Mouse (Mus musculus) limb, embryonic 14.5 days (tissue): Measurements from ENCODE around the gene Gm49450. TPM values are rescaled to one million over a fixed set of nuclear protein-coding genes. Genes with fewer than 3 reads are reported as not detected.
A peak's percentile ranks its signal among the peaks of the same experiment; 100 is the strongest.
"Not testable (repeated sequence)": the region's sequence is repeated elsewhere in the genome, so short reads cannot be mapped to it uniquely, and the experiment has no call there.

Source experiments
- ATAC-seq: fragments of 200-750 bp; cut with Nextera tagmentation; 2 replicates; pipeline ENCODE4 v1.8.0; 2017; ENCODE audit warnings: low read depth, moderate number of reproducible peaks, moderate TSS enrichment; ENCODE audit not compliant: low FRiP score
- DNase-seq: peaks from one replicate; pipeline ENCODE4 v3.0.0-alpha.2; 2015; ENCODE audit warnings: low spot score
- H3K27ac ChIP-seq: fragments of 300-500 bp; sonication (generic); replicated peaks from 2 replicates; pipeline ENCODE4 v1.5.1; 2014; ENCODE audit warnings: low read depth, mild to moderate bottlenecking, low read length, moderate library complexity, mixed read lengths
- H3K27me3 ChIP-seq: fragments of 300-500 bp; sonication (generic); 2 replicates; pipeline ENCODE4 v1.6.1; 2014; ENCODE audit warnings: low read length, mixed read lengths; ENCODE audit not compliant: control insufficient read depth, insufficient read depth
- H3K36me3 ChIP-seq: fragments of 300-500 bp; sonication (generic); 2 replicates; pipeline ENCODE4 v1.6.1; 2014; ENCODE audit warnings: mild to moderate bottlenecking, low read length, moderate library complexity, mixed read lengths; ENCODE audit not compliant: control insufficient read depth, insufficient read depth
- H3K4me1 ChIP-seq: fragments of 300-500 bp; sonication (generic); 2 replicates; pipeline ENCODE4 v1.6.1; 2014; ENCODE audit warnings: antibody characterized with exemption, low read length, mixed read lengths; ENCODE audit not compliant: control insufficient read depth, insufficient read depth
- H3K4me2 ChIP-seq: fragments of 300-500 bp; sonication (generic); replicated peaks from 2 replicates; pipeline ENCODE4 v1.6.1; 2014; ENCODE audit warnings: low read depth, mild to moderate bottlenecking, low read length, moderate library complexity; ENCODE audit not compliant: severe bottlenecking
- H3K4me3 ChIP-seq: fragments of 300-500 bp; sonication (generic); replicated peaks from 2 replicates; pipeline ENCODE4 v1.5.1; 2014; ENCODE audit warnings: low read length
- H3K9ac ChIP-seq: fragments of 300-500 bp; sonication (generic); 2 replicates; pipeline ENCODE4 v1.6.1; 2014; ENCODE audit warnings: mild to moderate bottlenecking, low read depth, low read length, moderate library complexity; ENCODE audit not compliant: severe bottlenecking
- H3K9me3 ChIP-seq: fragments of 300-500 bp; sonication (generic); 2 replicates; pipeline ENCODE4 v1.6.1; 2016; ENCODE audit warnings: low read length; ENCODE audit not compliant: control insufficient read depth
- POLR2A ChIP-seq: fragments of 200-500 bp; IDR thresholded peaks from 2 replicates; pipeline ENCODE4 v1.8.0; 2012; ENCODE audit warnings: inconsistent platforms, mild to moderate bottlenecking, moderate library complexity, borderline replicate concordance; ENCODE audit not compliant: insufficient read depth, insufficient read length; ENCODE audit errors: extremely low read depth
- WGBS: fragments of 180-500 bp; shearing (Covaris S2); extraction: QIAGEN DNeasy Blood & Tissue Kit; methylation state at CpG from one replicate; pipeline ENCODE4 v1.1.7; 2014; 5-methylcytosine and 5-hydroxymethylcytosine counted together
- polyA plus RNA-seq, 2 experiments: library from polyadenylated mRNA; depleted of rRNA in 1 of 2; stranded (reverse) in 1 of 2; unstranded in 1 of 2; fragments of >200 nt; fragmentation: Nextera tagmentation in 1 of 2; extraction: Ambion mirVana in 1 of 2; gene quantifications; 2 replicates each; pipeline versions ENCODE4 v1.2.1 to v1.2.3; 2012 to 2014

Gene Gm49450
- polyA plus RNA-seq, 2 experiments, result 159 TPM; not detected in 1

GRCm38 (mm10) chr15:98923031-98923537 is 30.3 kb downstream of the Gm49450 start:
- H3K4me3 ChIP-seq, result no peak overlapping the region
- DNase-seq, result no peak
- H3K27me3 ChIP-seq, result no peaks in the 10 kb centered on the region
- H3K9me3 ChIP-seq, result no peaks in the 10 kb centered on the region
- no peak for TF ChIP-seq POLR2A
- no peaks in the 10 kb centered on the region for H3K36me3 ChIP-seq
- WGBS, result 77% methylated on average over 2 of the region's 2 CpGs
- no peak overlapping the region for H3K27ac ChIP-seq
- H3K9ac ChIP-seq, result no peak overlapping the region
- no peak overlapping the region for H3K4me2 ChIP-seq
- peaks cover 3% of the 10 kb centered on the region; the same call in 1 of the 2 replicates for H3K4me1 ChIP-seq
- no peak for ATAC-seq

DNA sequence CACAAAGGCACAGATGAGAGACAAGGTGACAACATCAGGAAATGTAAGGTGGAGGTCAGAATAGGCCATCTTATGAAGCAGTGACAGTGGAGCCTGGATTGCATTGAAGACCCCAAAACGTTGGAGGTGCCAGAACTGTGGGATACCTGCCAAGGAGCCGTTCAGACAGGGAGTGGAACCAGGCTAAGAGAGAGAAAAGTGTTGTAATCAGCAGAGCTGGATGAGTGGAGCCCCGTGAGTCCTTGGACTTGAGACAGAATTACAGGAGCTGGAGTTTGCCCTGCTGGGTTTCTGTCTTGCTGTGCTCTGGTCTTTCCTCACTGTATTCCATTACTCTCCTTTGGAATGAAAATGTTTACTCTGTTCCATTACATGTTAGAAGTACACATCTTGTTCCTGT is 30.8 kb downstream of the Gm49450 start:
- TF ChIP-seq POLR2A, result no peak
- Histone ChIP-seq H3K9me3 (no peaks in the 10 kb centered on the region), H3K4me2 (no peak overlapping the region), H3K9ac (peak overlapping the region; percentile 16; the same call in 1 of the 2 replicates), H3K4me3 (no peak overlapping the region), H3K4me1 (peaks cover 3% of the 10 kb centered on the region; the same call in 1 of the 2 replicates), H3K36me3 (no peaks in the 10 kb centered on the region), H3K27ac (no peak overlapping the region), H3K27me3 (no peaks in the 10 kb centered on the region)
- DNase-seq (no peak), ATAC-seq (no peak)
- 76% methylated on average over 3 of the region's 3 CpGs for WGBS

DNA sequence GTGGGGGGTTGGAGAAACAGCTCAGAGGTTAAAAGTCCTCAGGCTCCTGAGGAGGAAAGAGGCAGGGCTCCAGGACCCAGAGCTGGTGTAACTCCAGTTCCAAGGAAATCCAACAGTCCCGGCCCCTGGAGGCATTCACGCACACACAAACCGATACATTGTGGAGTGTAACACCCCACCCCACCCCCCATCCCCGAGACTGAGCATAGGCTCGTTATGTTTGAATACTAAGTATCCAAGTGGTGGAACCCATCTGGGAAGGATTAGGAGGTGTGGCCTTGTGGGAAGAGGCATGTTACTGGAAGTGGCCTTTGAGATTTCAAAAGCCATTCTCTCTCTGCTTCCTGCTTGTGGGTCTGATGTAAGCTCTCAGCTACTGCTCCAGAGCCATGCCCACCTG is 31.8 kb downstream of the Gm49450 start:
- Histone ChIP-seq H3K27ac (no peak overlapping the region), H3K4me1 (peaks cover 7% of the 10 kb centered on the region; the same call in 1 of the 2 replicates), H3K36me3 (no peaks in the 10 kb centered on the region), H3K4me3 (no peak overlapping the region), H3K9me3 (no peaks in the 10 kb centered on the region), H3K9ac (no peak overlapping the region), H3K27me3 (no peaks in the 10 kb centered on the region), H3K4me2 (no peak overlapping the region)
- DNase-seq (no peak), ATAC-seq (no peak)
- TF ChIP-seq POLR2A, result no peak
- 74% methylated on average over 5 of the region's 5 CpGs for whole genome bisulfite sequencing

DNA sequence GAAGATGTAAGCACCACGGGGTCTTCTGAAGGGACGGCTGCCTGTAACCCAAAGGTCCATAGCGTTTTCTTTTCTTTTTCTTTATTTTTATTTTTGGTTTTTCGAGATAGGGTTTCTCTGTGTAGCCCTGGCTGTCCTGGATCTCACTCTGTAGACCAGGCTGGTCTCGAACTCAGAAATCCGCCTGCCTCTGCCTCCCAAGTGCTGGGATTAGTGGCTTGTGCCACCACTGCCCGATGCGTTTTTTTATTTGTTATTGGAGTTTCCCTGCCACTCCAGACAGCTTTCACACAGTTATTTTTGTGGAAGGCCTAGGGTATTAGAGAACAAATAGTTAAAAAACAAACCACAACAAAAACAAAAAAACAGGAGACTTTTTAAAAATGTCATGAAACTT is 34.9 kb downstream of the Gm49450 start:
- peaks cover 14% of the 10 kb centered on the region; the same call in 1 of the 2 replicates for H3K4me1 ChIP-seq
- peak overlapping the region; percentile 94 for H3K4me3 ChIP-seq
- H3K36me3 ChIP-seq, H3K27me3 ChIP-seq, DNase-seq, ATAC-seq, H3K9me3 ChIP-seq: not testable (repeated sequence)
- peak overlapping the region; percentile 75 for H3K27ac ChIP-seq
- peak overlapping the region; percentile 44 for H3K9ac ChIP-seq
- peak overlapping the region; percentile 53 for H3K4me2 ChIP-seq
- 23% methylated on average over 8 of the region's 8 CpGs for WGBS

GRCm38 (mm10) chr15:98917538-98918498 is 35.5 kb downstream of the Gm49450 start, which contains the start of gene Lmbr1l:
Gene Lmbr1l, minus strand, starts transcription at chr15:98918231.
- 3% methylated on average over 70 of the region's 82 CpGs for WGBS
- TF ChIP-seq POLR2A, result peak; percentile 38; the same call in 1 of the 2 replicates
- H3K27me3 ChIP-seq, result no peaks in the 10 kb centered on the region
- peak within 1 kb of the TSS; percentile 94 for H3K4me3 ChIP-seq
- peaks cover 14% of the 10 kb centered on the region; the same call in 1 of the 2 replicates for H3K4me1 ChIP-seq
- peaks cover 5% of the 10 kb centered on the region for H3K36me3 ChIP-seq
- DNase-seq (peak; percentile 99), ATAC-seq (peak; percentile 97)
- H3K9ac ChIP-seq, result peak within 1 kb of the TSS; percentile 91
- H3K9me3 ChIP-seq, result no peaks in the 10 kb centered on the region
- peak within 1 kb of the TSS; percentile 79 for H3K4me2 ChIP-seq
- H3K27ac ChIP-seq, result peak within 1 kb of the TSS; percentile 96
